Mouse (Mus musculus) spleen, adult 2 months (tissue): ENCODE data around the gene Ccnd2.

Experiments
- CTCF ChIP-seq: fragments of 200-500 bp; IDR thresholded peaks from 2 replicates; pipeline ENCODE4 v1.5.1; 2011; ENCODE audit warnings: mild to moderate bottlenecking, inconsistent platforms; ENCODE audit not compliant: insufficient read depth, insufficient read length, insufficient replicate concordance; ENCODE audit errors: extremely low read depth
- POLR2A ChIP-seq: fragments of 200-500 bp; IDR thresholded peaks from 2 replicates; pipeline ENCODE4 v1.6.1; 2011; ENCODE audit warnings: low read depth, low read length, inconsistent platforms

DNA sequence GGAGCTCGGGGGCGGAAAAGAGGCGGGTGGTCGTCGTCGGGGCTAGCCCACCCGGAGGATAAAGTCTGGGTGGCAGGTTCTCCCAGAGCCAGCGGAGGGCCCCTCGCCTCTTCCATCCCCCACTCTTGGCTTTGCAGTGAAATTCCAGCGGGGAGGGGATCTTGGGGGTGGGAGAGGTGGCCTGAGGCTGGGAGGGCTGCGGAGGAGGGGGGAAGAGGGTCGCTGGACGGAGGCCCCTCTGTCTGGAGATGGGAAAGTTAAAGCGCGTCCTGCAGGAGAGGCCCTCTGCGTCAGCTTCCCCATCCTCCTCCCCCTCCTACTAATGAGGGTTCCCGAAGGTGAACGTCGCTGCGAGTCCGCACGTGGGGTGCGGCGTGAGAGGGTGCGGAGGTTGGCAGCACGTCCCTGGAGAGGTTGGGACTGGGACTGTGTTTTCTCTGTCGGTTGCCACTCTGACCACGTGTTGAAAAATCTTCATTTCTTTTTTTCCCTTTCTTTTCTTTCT is 1.4 kb upstream of the Ccnd2 start:
- TF ChIP-seq CTCF: no peak
- TF ChIP-seq POLR2A: no peak
